Mouse (Mus musculus): ENCODE measurements around the gene AC109138.7. TPM values are rescaled to one million over a fixed set of nuclear protein-coding genes. Genes with fewer than 3 reads are reported as not detected.
"Not testable (repeated sequence)": the region's sequence is repeated elsewhere in the genome, so short reads cannot be mapped to it uniquely, and the experiment has no call there.

Gene AC109138.7
- total RNA-seq, 4 experiments from 2014 or later: not detected

GRCm38 (mm10) chr19:4218784-4219183, 4.6 kb downstream of the AC109138.7 start:
- DNase-seq: no peak

- DNase-seq: no peak
Observed at GRCm38 (mm10) chr19:4219943-4220342, 5.8 kb downstream of the AC109138.7 start.

GRCm38 (mm10) chr19:4220416-4220815, 6.3 kb downstream of the AC109138.7 start:
- DNase-seq: no peak

GRCm38 (mm10) chr19:4220957-4221743, 7.0 kb downstream of the AC109138.7 start:
- no peak for DNase-seq

- DNase-seq: no peak
Observed at GRCm38 (mm10) chr19:4222165-4222564, 8.0 kb downstream of the AC109138.7 start.

- no peak for DNase-seq
Observed at GRCm38 (mm10) chr19:4226779-4227178, 12.6 kb downstream of the AC109138.7 start.

GRCm38 (mm10) chr19:4227446-4227845, 13.3 kb downstream of the AC109138.7 start:
- no peak for DNase-seq

- no peak for DNase-seq
Observed at GRCm38 (mm10) chr19:4227894-4228678, 13.9 kb downstream of the AC109138.7 start.

GRCm38 (mm10) chr19:4228891-4229290, 14.7 kb downstream of the AC109138.7 start:
- no peak for DNase-seq

- no peak for DNase-seq
Observed at GRCm38 (mm10) chr19:4229451-4230076, 15.4 kb downstream of the AC109138.7 start.

- DNase-seq: no peak
Observed at GRCm38 (mm10) chr19:4230415-4230814, 16.3 kb downstream of the AC109138.7 start.

- peak; percentile 97 for DNase-seq
Observed at GRCm38 (mm10) chr19:4231253-4232185, 17.4 kb downstream of the AC109138.7 start, which contains the start of gene Pold4. TSS of gene Pold4 (plus strand) at chr19:4231899.

- no peak for DNase-seq
Observed at GRCm38 (mm10) chr19:4232186-4232572, 18.0 kb downstream of the AC109138.7 start.

GRCm38 (mm10) chr19:4232651-4233050, 18.5 kb downstream of the AC109138.7 start:
- DNase-seq: no peak

- DNase-seq: no peak
Observed at GRCm38 (mm10) chr19:4234548-4234947, 20.4 kb downstream of the AC109138.7 start.

- no peak for DNase-seq
Observed at GRCm38 (mm10) chr19:4240247-4240668, 26.1 kb downstream of the AC109138.7 start.

GRCm38 (mm10) chr19:4242416-4242815, 28.3 kb downstream of the AC109138.7 start:
- DNase-seq: no peak

- DNase-seq: no peak
Observed at GRCm38 (mm10) chr19:4244775-4245174, 30.6 kb downstream of the AC109138.7 start.

- DNase-seq: no peak
Observed at GRCm38 (mm10) chr19:4247010-4247409, 32.9 kb downstream of the AC109138.7 start.

- DNase-seq: not testable (repeated sequence)
Observed at GRCm38 (mm10) chr19:4248683-4249082, 34.5 kb downstream of the AC109138.7 start.

GRCm38 (mm10) chr19:4254230-4254629, 40.1 kb downstream of the AC109138.7 start:
- DNase-seq: no peak

Data from adrenal gland, adult 8-10 months (tissue).